31 mouse cellular contexts compared by ENCODE assay signal in genomic region chr9:92771716-92772115, GRCm38 (mm10).
DNase-seq lines count a peak whose midpoint lies in the region; ATAC-seq and TF ChIP-seq lines count a peak whose summit lies in the region.
"Had no signal": no experiment of that assay in that cellular context is flagged by ENCODE, and none has a peak within 500 bp of the region (broad histone marks: within the 10 kb centered on the region; RNA-seq: fewer than 3 reads in every experiment).

No protein-coding gene starts in this region.

- WGBS in embryonic facial prominence, embryonic 11.5 days: 67% methylated on average over 3 of the region's 3 CpGs
- 77% methylated on average over 3 of the region's 3 CpGs for WGBS in embryonic facial prominence, embryonic 10.5 days
- 52% methylated on average over 3 of the region's 3 CpGs for WGBS in lung, embryonic 14.5 days
- 47% methylated on average over 3 of the region's 3 CpGs for WGBS in lung, postnatal 0 days
- WGBS in limb, embryonic 12.5 days: 14% methylated on average over 3 of the region's 3 CpGs
- 87% methylated on average over 3 of the region's 3 CpGs for WGBS in hindbrain, embryonic 10.5 days

- no peak for ATAC-seq in embryonic facial prominence, embryonic 11.5 days (replicated peaks; ENCODE audit: insufficient number of reproducible peaks, low FRiP score, low TSS enrichment, low read depth)
- no peak for ATAC-seq in lung, embryonic 14.5 days (ENCODE audit: insufficient read depth)
- ATAC-seq in lung, postnatal 0 days: no peak
- peak; percentile 43; the same call in 1 of the 2 replicates for ATAC-seq in limb, embryonic 12.5 days (ENCODE audit: insufficient number of reproducible peaks, insufficient read depth, low FRiP score, low TSS enrichment, low read depth)
- ATAC-seq: intestine, postnatal 0 days; Patski had no signal

- no peak overlapping the region for H3K4me2 ChIP-seq in embryonic facial prominence, embryonic 11.5 days (ENCODE audit: low read depth, low read length)
- H3K4me2 ChIP-seq in lung, embryonic 14.5 days: no peak overlapping the region
- no peak overlapping the region for H3K4me2 ChIP-seq in lung, postnatal 0 days (replicated peaks; ENCODE audit: low read depth, low read length)
- no peak overlapping the region for H3K4me2 ChIP-seq in limb, embryonic 12.5 days
- H3K4me2 ChIP-seq: embryonic facial prominence, embryonic 15.5 days; forebrain, embryonic 12.5 days; heart, embryonic 11.5 days; hindbrain, embryonic 13.5 days; limb, embryonic 15.5 days; midbrain, embryonic 11.5 days; neural tube, embryonic 12.5 days had no signal

- TF ChIP-seq CTCF in lung, embryonic 14.5 days (IDR thresholded peaks at IDR 0.05; ENCODE audit: low read depth): no peak
- no peak for TF ChIP-seq CTCF in lung, postnatal 0 days (IDR thresholded peaks at IDR 0.05)

- no peak overlapping the region for H3K27ac ChIP-seq in embryonic facial prominence, embryonic 11.5 days (replicated peaks; ENCODE audit: low read depth, low read length)
- H3K27ac ChIP-seq in embryonic facial prominence, embryonic 10.5 days (replicated peaks): no peak overlapping the region
- no peak overlapping the region for H3K27ac ChIP-seq in lung, embryonic 14.5 days (ENCODE audit: low read depth)
- no peak overlapping the region for H3K27ac ChIP-seq in lung, postnatal 0 days (ENCODE audit: low read length)
- no peak overlapping the region for H3K27ac ChIP-seq in limb, embryonic 12.5 days
- no peak overlapping the region for H3K27ac ChIP-seq in hindbrain, embryonic 10.5 days
- H3K27ac ChIP-seq: embryonic facial prominence, embryonic 15.5 days; forebrain, embryonic 12.5 days; hindbrain, embryonic 13.5 days; limb, embryonic 15.5 days; liver, embryonic 14.5 days; neural tube, embryonic 12.5 days had no signal

- DNase-seq in embryonic facial prominence, embryonic 11.5 days (ENCODE audit: low spot score): peak; percentile 26
- no peak for DNase-seq in embryonic facial prominence, embryonic 10.5 days (ENCODE audit: low spot score)
- DNase-seq in lung, embryonic 14.5 days: peak; percentile 2
- no peak for DNase-seq in lung, postnatal 0 days (ENCODE audit: low spot score)
- DNase-seq in hindbrain, embryonic 10.5 days (ENCODE audit: low spot score): no peak
- DNase-seq in right cerebral cortex, postnatal 4 days: no peak
- DNase-seq: adrenal gland, postnatal 10 days; cerebellum, adult 11 months; cerebellum, adult 9-10 months; cerebellum, postnatal 36 days; gastrocnemius, postnatal 25 days; heart, adult 11 months; heart, postnatal 36 days; kidney, adult 9 months; kidney, postnatal 25 days; lung, adult 2 months; right cerebral cortex, adult 18-20 months; thymus, postnatal 4 days had no signal

- H3K9ac ChIP-seq in embryonic facial prominence, embryonic 11.5 days (replicated peaks; ENCODE audit: low read length): no peak overlapping the region
- H3K9ac ChIP-seq in lung, embryonic 14.5 days: no peak overlapping the region
- H3K9ac ChIP-seq in lung, postnatal 0 days (replicated peaks; ENCODE audit: low read depth): no peak overlapping the region
- H3K9ac ChIP-seq in limb, embryonic 12.5 days (replicated peaks): no peak overlapping the region
- H3K9ac ChIP-seq: embryonic facial prominence, embryonic 15.5 days; forebrain, embryonic 12.5 days; hindbrain, embryonic 13.5 days; limb, embryonic 15.5 days; liver, embryonic 14.5 days; neural tube, embryonic 12.5 days had no signal

- H3K36me3 ChIP-seq in embryonic facial prominence, embryonic 11.5 days (replicated peaks; ENCODE audit: control insufficient read depth, insufficient read depth, low read depth, low read length): no peaks in the 10 kb centered on the region
- no peaks in the 10 kb centered on the region for H3K36me3 ChIP-seq in embryonic facial prominence, embryonic 10.5 days (replicated peaks)
- H3K36me3 ChIP-seq in lung, embryonic 14.5 days (ENCODE audit: insufficient read depth): no peaks in the 10 kb centered on the region
- no peaks in the 10 kb centered on the region for H3K36me3 ChIP-seq in lung, postnatal 0 days (ENCODE audit: insufficient read depth, low read length)
- H3K36me3 ChIP-seq in limb, embryonic 12.5 days: no peaks in the 10 kb centered on the region
- no peaks in the 10 kb centered on the region for H3K36me3 ChIP-seq in hindbrain, embryonic 10.5 days
- H3K36me3 ChIP-seq: embryonic facial prominence, embryonic 15.5 days; forebrain, embryonic 12.5 days; G1E; hindbrain, embryonic 13.5 days; limb, embryonic 15.5 days; neural tube, embryonic 12.5 days had no signal

- H3K4me3 ChIP-seq in embryonic facial prominence, embryonic 11.5 days (ENCODE audit: low read depth, low read length): no peak overlapping the region
- no peak overlapping the region for H3K4me3 ChIP-seq in embryonic facial prominence, embryonic 10.5 days
- no peak overlapping the region for H3K4me3 ChIP-seq in lung, embryonic 14.5 days (ENCODE audit: low read depth, low read length)
- no peak overlapping the region for H3K4me3 ChIP-seq in lung, postnatal 0 days (ENCODE audit: low read depth, low read length)
- H3K4me3 ChIP-seq in limb, embryonic 12.5 days (replicated peaks): no peak overlapping the region
- no peak overlapping the region for H3K4me3 ChIP-seq in hindbrain, embryonic 10.5 days
- H3K4me3 ChIP-seq: embryonic facial prominence, embryonic 15.5 days; forebrain, embryonic 12.5 days; hindbrain, embryonic 13.5 days; limb, embryonic 15.5 days; myocyte; neural tube, embryonic 12.5 days had no signal

- H3K9me3 ChIP-seq in embryonic facial prominence, embryonic 11.5 days (replicated peaks; ENCODE audit: control insufficient read depth, low read length): no peaks in the 10 kb centered on the region
- H3K9me3 ChIP-seq in embryonic facial prominence, embryonic 10.5 days: no peaks in the 10 kb centered on the region
- H3K9me3 ChIP-seq in lung, embryonic 14.5 days (ENCODE audit: low read depth, low read length): no peaks in the 10 kb centered on the region
- no peaks in the 10 kb centered on the region for H3K9me3 ChIP-seq in lung, postnatal 0 days (ENCODE audit: low read length)
- no peaks in the 10 kb centered on the region for H3K9me3 ChIP-seq in limb, embryonic 12.5 days
- H3K9me3 ChIP-seq in hindbrain, embryonic 10.5 days: no peaks in the 10 kb centered on the region
- H3K9me3 ChIP-seq: embryonic facial prominence, embryonic 15.5 days; forebrain, embryonic 12.5 days; G1E; hindbrain, embryonic 13.5 days; limb, embryonic 15.5 days; neural tube, embryonic 12.5 days had no signal

- H3K4me1 ChIP-seq in embryonic facial prominence, embryonic 11.5 days (ENCODE audit: control insufficient read depth, insufficient read depth, low read length): no peaks in the 10 kb centered on the region
- H3K4me1 ChIP-seq in embryonic facial prominence, embryonic 10.5 days: no peaks in the 10 kb centered on the region
- H3K4me1 ChIP-seq in lung, embryonic 14.5 days (ENCODE audit: insufficient read depth): no peaks in the 10 kb centered on the region
- no peaks in the 10 kb centered on the region for H3K4me1 ChIP-seq in lung, postnatal 0 days (ENCODE audit: insufficient read depth, low read depth, low read length)
- H3K4me1 ChIP-seq in limb, embryonic 12.5 days (replicated peaks): peaks cover 17% of the 10 kb centered on the region
- no peaks in the 10 kb centered on the region for H3K4me1 ChIP-seq in hindbrain, embryonic 10.5 days (replicated peaks)
- H3K4me1 ChIP-seq: embryonic facial prominence, embryonic 15.5 days; forebrain, embryonic 12.5 days; hindbrain, embryonic 13.5 days; limb, embryonic 15.5 days; neural tube, embryonic 12.5 days had no signal

- H3K27me3 ChIP-seq in embryonic facial prominence, embryonic 11.5 days (ENCODE audit: control insufficient read depth, insufficient read depth, low read length): no peaks in the 10 kb centered on the region
- H3K27me3 ChIP-seq in embryonic facial prominence, embryonic 10.5 days (replicated peaks; ENCODE audit: low read depth, poor library complexity, severe bottlenecking): no peaks in the 10 kb centered on the region
- H3K27me3 ChIP-seq in lung, embryonic 14.5 days (ENCODE audit: insufficient read depth, low read length): no peaks in the 10 kb centered on the region
- H3K27me3 ChIP-seq in lung, postnatal 0 days (replicated peaks; ENCODE audit: insufficient read depth, low read length): no peaks in the 10 kb centered on the region
- no peaks in the 10 kb centered on the region for H3K27me3 ChIP-seq in limb, embryonic 12.5 days
- no peaks in the 10 kb centered on the region for H3K27me3 ChIP-seq in hindbrain, embryonic 10.5 days (ENCODE audit: insufficient read depth, poor library complexity, severe bottlenecking)
- H3K27me3 ChIP-seq: embryonic facial prominence, embryonic 15.5 days; forebrain, embryonic 12.5 days; hindbrain, embryonic 13.5 days; limb, embryonic 15.5 days; neural tube, embryonic 12.5 days; Patski had no signal

- TF ChIP-seq EP300 in lung, postnatal 0 days (IDR thresholded peaks at IDR 0.05): no peak

Comparison
In these comparisons a context has a peak if more than half of its experiments do, and no peak if none do; other contexts are left out.
1. DNase-seq: peak in embryonic facial prominence, embryonic 11.5 days (single experiment) and lung, embryonic 14.5 days (single experiment); none in embryonic facial prominence, embryonic 10.5 days (single experiment), lung, postnatal 0 days (single experiment), hindbrain, embryonic 10.5 days (single experiment) and right cerebral cortex, postnatal 4 days (single experiment).